Mouse (Mus musculus): ENCODE results near the gene Ciart.

DNA sequence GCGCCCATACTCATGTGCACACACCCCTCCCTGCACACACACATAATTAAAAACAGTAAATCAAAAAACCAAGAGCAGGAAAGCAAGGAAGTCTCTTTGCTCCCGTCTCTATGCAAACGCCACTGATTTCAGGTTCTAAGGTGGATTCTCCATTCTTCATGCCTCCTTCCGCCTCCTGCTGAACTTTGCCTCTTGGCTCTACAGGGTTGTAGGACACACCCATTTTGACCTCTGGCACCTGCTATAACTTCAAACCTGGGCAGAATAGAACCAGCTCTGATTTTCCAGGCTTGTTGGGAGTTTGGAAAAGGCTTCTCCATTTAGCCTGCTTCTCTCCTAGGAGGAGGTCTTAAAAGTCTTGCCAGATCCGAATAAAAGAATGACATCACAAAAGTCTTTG lies 2.3 kb upstream of the Ciart start:
- TF ChIP-seq POLR2A (IDR thresholded peaks at IDR 0.05; ENCODE audit: control insufficient read depth, low read depth, low read length): no peak
- TF ChIP-seq CTCF (IDR thresholded peaks at IDR 0.05; ENCODE audit: control insufficient read depth, insufficient read depth, insufficient replicate concordance, low read depth, low read length): no peak

Data from testis, adult 2 months (tissue).